Mouse (Mus musculus): ENCODE measurements around the gene Bbx.

Gene Bbx

DNA sequence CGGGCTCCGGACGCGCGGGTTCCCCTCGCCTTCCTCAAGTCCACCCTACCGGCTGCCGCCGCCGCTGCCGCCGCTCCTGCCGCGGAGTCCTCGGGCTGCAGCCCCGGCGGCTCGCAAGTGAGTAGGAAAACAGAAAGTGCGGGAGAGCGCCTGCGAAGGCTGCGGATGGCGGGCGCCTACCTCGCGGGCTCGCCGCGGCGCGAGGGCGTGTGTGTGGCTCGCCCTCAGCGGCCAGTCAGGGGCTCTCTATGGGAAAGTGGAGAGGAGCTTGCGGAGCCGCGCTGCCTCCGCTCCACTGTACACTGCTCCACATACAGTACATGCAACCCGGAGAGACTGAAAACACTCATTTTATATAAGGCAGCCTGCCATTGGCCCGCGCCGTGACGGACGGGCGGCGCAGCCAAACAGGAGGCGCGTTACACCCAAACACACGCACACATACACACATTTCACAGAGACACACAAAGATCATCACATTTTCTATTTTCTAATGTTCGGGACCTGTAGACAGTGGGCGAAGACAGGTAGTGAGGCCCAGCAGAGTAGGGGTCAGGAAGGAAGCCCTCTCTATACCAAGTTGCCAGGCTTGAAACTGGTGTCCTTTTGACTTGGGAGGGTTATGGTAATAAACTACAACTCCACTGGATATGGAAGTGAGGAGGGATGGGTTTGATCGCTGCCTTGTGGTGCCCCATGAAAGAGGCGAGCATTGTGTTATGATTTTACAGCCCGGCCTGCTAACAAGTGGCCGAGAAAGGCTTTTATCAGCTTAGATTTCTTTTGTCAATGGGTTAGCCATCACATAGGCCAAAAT lies at the start of gene Bbx:
Gene Bbx, minus strand, starts transcription at position 329 of the 817 bp plus-strand sequence.
- DNase-seq: peak; percentile 92

DNA sequence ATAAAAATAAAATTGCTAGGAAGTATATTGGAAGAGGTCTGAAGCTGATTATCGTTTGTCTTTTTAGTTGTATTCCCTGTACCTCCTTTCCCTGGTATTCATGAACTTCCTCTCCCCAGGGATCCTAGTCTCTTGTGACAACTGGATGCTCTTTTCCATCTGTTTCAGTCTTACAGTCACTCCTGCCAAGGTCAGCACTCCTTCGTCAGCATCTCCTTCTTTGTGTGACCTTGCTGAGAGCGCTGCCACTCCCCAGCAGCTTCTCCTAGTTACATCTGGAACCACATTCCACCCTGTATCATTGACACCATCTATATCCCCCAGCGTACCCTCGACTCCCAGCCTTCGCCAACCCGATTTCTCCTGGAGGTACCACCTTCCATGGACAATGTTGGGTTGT lies 49.7 kb upstream of the Bbx start:
- no peak for DNase-seq

DNA sequence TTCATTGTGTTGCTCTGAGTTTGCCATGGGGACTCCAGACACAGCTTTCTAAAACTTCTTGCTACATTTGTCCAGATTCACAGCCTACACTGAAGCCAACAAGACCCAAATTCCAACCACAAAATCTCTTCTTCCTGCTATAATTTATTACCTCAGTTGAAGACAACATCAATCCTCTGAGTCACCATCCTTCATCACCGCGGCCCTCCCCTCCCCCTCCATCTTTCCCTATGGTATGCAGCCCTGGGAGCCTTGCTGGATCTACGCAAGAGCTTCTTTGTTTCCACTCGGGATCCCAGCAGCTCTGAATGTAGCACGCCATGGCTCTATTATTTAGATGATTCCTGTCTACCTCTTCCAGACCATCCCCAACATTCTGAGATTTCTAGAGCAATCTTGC lies 49.2 kb upstream of the Bbx start:
- DNase-seq: no peak

DNA sequence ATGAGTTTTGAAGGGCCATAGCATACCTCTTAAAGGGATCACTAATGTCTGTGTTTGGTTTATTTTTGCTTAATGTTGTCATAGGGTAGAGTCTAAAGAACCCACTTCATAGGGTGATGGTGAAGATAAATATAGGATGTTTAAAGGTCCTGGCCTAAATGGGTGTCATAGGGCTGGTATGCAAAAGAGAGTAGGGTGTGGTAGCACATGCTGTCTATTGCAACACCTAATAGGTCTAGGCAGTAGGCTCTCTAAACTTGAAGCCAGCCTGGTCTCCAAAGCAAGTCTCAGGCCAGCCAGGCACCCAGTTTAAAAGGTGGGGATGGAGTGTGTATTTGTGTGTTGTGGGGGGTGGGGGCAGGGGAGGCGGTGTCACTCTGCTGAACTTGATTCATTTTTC lies 46.5 kb upstream of the Bbx start:
- DNase-seq: no peak

DNA sequence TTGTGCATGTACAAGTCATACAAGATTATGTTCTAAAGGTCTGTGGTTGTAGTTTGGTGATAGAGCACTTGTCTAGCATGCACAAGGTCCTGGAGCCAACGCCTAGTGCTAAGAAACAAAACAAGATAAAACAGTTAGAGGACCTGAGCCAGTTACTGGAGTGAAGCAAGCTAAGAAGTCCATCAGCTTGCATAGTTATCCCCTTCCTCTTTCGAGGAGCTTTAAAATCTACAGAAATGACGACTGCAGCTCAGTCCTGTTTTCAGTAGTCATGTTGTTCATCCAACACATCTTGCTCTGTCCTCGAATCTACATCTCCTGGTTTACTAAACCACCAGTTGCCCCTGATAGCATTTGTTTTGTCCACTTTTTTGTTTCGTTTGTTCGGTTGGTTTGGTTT lies 45.4 kb upstream of the Bbx start:
- no peak for DNase-seq

DNA sequence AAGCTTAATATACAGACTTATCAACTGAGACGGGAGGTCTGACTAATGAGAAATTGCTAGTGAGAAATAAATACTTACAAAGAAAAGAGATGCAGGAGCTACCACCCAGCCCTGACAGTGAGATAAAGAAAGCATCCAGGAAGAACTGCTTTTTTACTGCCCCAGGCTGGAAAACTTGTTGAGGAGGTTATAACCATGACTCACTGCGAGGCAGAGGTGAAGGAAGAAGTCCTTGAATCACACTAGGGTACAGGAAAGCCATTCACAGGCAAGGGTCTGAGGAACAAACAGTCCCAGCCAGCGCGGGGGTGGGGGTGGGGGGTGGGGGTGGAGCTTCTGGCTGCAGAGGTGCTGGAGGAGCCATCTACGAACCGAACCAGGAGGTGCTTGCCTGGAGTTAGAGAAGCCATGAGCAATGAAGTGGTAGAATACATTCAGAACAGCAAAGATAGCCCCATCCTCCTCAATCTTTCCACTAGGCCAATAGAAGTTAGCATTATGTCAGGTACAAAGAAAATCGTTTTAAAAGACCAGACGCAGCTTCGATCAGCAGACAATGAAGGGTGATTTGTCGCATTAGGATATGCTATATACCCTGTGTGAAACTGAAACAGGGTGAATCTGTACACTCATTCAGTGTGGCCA lies 30.2 kb upstream of the Bbx start:
- DNase-seq: no peak

DNA sequence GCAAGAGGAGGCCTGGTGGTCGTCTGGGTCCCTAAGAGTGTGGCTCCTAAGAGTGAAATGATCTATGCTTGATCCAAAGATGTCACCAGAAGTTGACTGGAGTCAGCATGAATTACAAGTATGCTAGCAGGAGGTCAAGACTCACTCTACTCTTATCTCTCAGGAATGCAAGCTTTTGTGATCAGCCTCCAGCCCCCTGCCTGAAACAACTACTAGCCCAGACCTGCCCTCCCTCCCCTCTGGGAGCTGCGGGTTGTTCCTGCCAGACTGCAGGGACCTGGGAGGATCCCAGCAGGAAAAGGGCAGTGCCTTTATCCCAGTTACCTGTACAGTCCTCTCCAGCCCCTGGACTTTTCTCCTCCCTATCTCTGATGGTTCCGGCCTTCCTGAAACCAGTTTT lies 27.0 kb upstream of the Bbx start:
- no peak for DNase-seq

DNA sequence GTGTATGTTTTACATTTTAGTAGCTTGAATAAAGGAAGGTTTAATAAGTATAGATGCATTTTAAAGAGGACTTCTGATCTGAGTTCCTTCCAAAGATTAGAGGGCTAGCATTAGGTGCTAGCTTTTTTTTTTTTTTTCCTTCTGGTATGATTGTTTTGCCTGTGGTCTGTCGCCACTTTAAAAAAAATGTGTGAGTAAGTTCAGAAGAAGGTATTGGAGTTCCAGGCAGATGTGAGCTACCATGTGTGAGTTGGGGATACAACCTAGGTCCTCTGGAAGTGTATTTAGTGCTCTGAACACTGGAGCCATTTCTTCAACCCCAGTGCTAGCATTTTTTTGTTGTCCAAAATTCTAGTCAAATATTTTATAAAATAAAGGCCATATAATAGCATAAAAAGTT lies 23.9 kb upstream of the Bbx start:
- DNase-seq: no peak

DNA sequence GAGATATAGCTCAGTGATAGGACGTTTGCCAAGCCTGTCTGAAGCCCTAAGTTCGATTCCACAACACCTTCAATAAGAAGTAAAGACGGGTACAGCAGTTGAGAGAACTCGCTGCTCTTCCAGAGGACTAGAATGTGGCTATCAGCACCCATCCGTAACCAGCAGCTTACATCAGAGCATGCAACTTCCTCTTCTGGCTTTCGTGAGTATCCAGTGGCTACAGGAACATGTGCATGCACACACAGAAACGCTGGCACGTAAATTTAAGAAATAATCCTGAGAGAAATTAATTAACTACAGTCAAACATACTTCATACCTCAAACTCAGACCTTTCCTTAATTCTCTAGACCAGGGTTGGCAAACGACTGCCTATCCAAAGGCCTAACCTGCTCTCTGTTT lies 16.9 kb upstream of the Bbx start:
- no peak for DNase-seq

DNA sequence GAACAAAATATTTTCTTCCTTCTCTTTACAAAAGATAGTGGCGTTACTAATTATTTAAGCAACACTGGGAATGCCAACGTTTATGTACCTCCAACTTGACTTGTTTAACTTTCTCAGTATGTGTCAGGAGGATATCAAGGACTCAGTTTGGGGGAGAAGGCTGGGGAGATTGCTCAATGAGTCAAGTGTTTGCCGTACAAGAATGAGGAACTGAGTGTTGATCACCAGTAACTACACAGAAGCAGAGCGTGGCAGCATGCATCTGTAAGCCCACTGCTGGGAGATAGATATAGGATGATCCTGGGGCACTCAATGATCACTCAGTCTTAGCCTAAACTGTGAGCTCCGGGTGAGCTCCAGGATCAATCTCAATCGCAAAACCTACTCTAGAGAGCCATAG lies 12.8 kb upstream of the Bbx start:
- no peak for DNase-seq

DNA sequence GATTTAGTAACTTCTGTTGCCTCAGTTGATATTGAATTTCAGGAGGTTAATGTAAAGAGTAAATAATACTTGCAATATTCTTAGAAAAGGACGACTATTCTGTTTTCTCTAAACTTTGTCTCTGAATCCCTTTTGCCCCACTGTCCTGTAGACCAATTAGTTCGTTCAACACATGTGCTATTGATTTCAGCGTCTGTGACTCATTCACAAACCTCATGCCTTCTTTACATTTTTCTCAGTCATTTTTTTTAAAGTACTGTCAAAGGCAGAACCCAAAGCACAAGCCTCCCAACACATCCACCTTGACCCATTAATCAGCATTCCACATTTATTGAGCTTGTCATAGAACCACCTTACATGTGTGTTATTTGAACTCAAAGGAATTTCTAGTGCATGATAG lies 6.6 kb upstream of the Bbx start:
- DNase-seq: no peak

DNA sequence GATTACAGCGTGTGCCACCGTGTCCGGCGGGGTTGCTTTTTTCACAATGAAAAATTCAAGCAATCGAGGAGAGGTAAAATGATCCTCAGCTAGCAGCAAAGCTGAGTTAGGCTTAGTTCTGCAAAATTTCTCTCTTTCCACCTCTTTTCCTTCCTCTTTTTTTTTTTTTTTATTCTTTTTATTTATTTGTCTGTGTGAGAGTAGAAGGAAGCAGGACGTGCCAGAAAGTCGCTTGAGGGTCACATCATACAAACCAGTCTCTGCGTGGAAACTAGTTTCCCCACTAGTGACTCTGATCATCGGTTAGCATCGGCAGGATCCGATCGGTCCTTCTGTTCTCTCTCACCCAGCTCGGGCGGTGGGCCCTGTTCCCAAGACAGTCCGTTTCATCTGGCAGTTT lies 5.6 kb upstream of the Bbx start:
- no peak for DNase-seq

DNA sequence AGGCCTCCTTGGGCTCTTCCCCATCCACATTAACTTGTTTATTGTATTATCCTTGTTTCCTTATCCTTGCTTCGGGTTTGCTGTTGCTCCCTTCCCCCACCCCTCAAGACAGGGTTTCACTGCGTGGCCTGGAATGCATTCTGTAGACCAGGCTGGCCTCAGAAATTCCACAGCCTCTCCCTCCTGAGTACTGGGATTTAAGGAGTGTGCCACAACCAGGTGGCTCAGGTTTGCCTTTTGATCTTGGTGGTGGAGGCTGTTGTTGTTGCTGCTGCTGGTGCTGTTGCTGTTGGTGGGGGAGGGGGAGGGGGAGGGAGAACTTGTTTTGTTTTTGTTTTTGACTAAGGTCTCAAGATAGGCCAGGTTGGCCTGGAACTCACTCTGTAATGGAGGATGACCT lies 5.1 kb upstream of the Bbx start:
- no peak for DNase-seq

DNA sequence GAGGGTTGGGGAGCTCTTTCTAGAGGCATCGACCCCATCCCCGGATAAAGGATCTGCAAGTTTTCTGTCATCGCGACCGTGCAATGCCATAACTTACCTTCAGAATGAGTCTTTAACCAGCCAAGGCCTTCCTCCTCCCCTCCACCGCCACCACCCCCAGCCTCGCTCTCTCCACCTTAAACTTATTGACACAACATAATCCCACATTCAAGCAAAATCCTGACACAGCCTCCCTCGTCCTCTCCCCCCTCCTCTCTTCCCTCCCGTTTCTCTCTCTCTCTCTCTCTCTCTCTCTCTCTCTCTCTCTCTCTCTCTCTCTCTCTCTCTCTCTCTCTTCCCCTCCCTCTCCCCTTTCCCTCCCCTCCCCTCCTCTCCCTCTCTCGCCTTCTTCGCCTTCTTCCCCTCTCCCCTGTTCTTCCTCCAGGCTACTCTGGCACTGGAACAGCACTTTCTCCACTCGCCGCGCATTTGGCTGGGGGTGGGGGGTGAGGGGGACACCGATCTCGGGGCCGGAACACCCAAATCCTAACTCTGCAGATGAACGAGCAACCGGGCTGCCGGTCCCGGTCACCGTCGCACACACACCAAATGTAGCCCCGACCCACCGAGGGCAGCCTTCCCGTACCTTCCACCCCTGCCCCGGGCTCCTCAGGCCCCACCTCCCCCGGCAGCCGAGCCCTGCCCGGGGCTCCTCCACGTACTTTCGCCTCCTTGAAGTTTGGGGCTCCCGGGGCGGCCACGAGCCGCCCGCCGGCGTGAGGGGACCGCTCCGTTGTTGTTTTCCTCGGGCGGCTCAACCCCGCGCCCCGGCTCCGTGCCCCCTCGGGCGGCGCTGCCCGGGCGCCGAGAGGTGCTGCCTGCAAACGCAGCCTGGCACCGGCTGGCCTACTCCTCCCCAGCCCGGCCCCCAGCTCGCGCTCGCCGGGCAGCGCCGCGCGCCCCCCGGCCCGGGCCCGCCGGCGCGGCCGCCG lies 894 bp downstream of the Bbx start:
- DNase-seq: peak; percentile 37

DNA sequence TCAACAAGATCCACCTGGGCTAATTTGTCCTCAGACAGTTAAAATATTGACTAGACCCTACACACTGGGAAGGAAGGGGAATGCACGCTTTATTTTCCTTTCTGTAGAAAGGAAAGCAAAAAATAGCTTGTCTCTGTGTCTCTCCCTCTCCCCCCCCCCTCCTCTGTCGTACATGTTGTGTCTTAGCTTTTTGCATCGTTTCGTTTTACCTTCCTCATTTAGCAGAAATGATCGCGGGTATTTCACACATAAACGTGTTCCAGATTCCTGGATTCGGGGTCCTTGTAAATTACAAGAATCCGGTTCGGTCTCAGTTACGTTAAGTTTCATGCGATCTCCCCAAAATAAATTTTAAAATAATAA lies 1.7 kb downstream of the Bbx start:
- DNase-seq: no peak

DNA sequence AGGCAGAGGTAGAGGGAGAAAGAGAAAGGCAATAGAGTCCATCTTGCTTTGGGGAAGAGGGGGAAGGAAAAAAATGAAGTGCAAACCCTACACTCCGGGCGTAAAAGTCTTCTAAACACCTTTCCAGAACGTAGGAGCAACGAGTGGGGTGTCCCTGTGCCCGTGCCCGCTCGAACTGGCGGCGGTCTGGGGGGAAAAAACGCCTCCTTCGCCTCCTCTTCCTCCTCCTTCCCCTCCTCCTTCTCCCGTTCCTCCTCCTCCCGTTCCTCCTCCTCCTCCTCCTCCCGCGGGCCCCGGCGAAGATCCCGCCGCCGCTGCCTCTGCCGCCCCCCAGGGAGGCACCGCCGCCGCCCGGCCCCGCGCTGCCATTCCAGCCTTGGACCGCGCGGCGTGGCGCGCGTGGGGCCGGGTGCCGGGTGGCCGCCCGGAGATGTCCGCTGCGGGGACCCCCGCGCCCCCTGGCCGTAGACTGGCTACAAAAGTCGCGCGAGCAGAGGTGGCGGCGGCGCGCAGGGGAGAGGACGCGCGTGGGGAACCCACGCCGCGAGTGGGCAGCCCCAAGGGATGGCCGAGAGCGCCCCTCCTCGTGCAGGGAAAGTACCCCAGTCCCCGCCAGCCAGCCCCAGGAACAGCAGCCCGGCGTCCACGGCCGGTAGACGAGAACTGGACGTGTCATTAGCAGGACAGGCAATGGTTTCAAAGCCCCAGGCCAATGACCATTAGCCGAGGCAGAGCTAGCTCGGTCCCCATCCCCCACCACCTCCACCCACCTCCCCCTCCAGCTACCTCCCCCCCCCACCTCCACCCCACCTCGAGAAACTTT lies 2.3 kb downstream of the Bbx start:
- peak; percentile 42 for DNase-seq

DNA sequence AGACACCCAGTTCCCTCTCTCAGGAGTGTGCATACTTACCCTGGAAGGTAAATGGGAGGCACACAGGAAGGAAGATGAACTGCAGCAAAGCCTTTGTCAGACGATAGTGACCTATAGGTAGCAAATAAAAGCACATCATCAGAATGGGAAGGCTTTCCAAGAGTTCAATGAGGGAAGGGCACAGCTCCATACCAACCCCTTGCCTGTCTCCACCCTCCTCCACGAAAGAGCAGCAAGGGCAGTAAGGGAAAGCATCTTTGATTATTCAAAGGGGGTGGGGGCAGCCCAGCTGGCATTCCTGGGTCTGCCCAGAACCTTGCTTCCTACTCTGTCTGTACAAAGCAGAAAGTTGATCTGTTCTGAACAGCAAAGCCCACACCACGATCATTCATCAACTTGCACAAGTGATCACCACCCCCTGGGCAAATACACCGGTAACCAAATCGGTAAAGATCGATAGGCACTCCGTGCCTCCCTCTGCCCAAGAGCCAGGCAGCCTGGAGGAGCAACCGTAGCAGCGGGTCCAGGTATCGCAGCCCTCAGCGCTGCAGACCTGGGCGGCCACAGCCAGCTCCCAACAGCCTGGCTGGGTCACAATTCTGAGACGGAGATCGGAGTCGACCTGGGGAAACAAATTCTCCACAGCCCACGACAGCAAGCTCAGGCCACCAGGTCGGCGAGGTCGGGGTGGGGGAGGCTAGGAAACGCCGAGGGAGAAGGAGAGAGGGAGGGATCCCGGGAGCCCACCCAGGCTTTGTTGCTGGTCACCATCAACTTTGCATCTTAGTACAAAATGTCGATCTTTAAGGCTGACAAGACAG lies 3.1 kb downstream of the Bbx start:
- peak; percentile 16 for DNase-seq

DNA sequence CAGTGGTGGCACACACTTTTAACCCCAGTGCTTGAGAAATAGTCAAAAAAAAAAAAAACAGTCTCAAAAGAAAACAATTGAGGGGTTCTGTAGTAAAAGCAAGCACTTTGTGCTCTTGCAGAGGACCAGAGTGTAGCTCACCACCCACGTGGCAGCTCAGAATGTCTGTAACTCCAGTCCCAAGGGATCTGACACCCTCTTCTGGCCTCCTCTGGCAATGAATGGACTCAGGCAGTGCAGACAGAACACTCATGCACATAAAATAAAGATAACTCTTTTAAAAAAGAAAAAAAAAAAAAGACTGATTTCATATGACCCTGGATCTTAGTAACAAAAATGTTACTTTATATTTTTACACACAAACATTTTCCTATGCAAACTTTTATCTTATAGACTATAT lies 12.1 kb downstream of the Bbx start:
- DNase-seq: no peak

DNA sequence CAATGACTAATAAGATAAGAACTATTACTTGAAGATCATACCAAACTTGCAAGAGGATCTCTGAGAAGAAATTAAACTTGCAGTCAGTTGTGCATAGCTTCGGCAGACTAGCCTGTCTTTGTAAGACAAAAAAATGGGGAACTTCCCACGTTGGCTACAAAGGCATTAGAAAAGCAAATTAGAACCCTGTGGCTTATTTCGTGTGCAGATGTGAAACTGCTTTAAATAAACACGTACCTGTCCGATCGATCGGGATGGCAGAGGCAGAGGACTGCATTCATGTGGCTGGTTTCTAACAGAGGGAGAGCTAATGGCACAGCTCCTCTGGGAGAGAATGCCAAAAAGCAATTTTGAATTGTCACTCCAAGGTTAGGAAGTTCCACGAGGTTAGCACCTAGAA lies 16.8 kb downstream of the Bbx start:
- no peak for DNase-seq

DNA sequence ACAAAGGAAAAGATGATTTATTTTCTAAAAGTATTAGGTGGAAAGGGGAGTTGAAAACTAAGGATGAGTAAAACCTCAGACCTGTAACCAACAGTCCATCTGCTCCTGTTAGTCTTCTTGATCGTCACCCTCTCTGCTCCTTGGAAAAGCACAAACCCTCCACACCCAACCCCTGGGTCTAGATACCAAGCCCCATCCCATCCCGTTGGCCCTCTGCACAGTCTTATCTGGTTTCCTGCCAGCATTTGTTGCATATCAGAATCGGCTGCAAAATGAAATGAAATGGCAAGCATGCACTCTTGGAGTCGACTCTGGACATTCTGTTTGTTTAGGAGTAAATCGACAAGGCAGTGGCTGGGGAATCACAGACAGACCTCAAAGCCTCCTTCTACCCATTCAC lies 29.3 kb downstream of the Bbx start:
- DNase-seq: no peak

DNA sequence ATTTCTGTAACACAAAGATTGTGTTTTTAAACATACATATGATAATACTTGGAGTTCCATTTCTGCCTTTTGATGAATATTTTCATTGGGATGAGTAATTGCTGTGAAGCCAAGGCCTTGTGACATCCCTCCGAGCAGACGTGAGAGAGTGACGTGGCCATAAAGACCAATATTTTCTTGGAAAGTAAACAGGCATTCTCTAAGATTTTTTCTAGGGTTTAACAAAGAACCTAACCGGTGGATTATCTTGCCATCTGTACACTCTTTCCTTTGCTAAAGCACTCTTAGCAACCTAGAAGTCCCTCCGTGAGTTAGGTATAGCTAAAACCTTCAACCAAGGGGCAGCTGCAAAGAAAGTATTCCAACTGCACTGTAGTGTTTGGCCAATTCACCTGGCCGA lies 32.4 kb downstream of the Bbx start:
- no peak for DNase-seq

DNA sequence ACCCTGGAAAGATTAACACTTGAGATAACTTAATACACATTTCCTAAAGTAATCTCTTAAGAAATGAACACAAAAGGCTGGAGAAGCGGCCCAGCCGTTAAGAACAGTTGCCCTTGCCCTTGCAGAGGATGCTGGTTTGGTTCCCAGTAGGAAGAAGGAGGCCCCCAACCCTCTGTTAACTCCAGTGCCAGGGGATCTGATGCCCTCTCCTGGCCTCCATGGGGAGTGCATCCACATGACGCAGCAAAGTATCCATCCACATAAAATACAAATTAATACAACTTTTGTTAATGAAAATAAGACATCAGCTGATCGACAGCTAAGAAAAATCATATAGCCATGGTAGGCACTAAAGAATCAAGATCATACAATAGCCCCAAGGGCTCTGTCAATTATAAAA lies 33.6 kb downstream of the Bbx start:
- no peak for DNase-seq

Measured in right cerebral cortex, postnatal 4 days (tissue).